Mouse (Mus musculus): ENCODE results near the gene Ccr8.

DNA sequence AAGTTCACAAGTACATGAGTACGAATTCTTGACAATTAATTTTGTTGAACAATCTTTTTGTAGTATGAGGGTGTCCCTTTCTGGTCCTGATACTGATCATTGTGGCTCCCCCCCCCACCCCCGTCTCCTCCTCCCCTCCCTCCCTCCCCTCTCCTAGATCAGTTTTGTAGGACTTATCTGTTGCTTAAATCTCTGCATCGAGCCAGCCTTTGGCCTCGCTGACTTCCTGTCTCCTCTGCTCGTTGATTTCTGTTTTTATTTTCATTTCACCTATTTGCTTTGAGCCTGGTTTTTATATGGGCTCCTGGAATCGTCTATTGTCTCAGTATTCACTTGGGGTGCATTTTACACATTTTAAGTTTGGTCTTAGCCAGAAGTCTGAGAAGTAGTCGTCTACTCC lies 4.0 kb downstream of the Ccr8 start:
- TF ChIP-seq POLR2A (IDR thresholded peaks at IDR 0.05; ENCODE audit: borderline replicate concordance, extremely low read depth, insufficient read depth, insufficient read length, poor library complexity, severe bottlenecking) (no peak), CTCF (IDR thresholded peaks at IDR 0.05; ENCODE audit: borderline replicate concordance, extremely low read depth, insufficient read depth, insufficient read length) (no peak)

Measured in brain, embryonic 14.5 days (tissue).